ENCODE assay signal across 9 mouse cellular contexts in genomic region chr4:133014896-133015709, GRCm38 (mm10). TPM values are rescaled to one million over a fixed set of nuclear protein-coding genes. Genes with fewer than 3 reads are reported as not detected.
DNase-seq lines count a peak whose midpoint lies in the region; ATAC-seq lines count a peak whose summit lies in the region.
"Had no signal": no experiment of that assay in that cellular context is flagged by ENCODE, and none has a peak within 500 bp of the region (broad histone marks: within the 10 kb centered on the region; RNA-seq: fewer than 3 reads in every experiment).

No protein-coding gene starts in this region.

- H3K27ac ChIP-seq in kidney, embryonic 14.5 days (ENCODE audit: low read depth, low read length) = peak overlapping the region; percentile 37; the same call in 1 of the 2 replicates
- peak overlapping the region; percentile 47; the same call in 1 of the 2 replicates for H3K27ac ChIP-seq in heart, embryonic 16.5 days (ENCODE audit: low read length)
- H3K27ac ChIP-seq in midbrain, embryonic 14.5 days (replicated peaks; ENCODE audit: low read depth, low read length) = 0 out of 2 replicates have a peak overlapping the region, but pooled peaks have one; percentile 96

- H3K4me1 ChIP-seq in kidney, embryonic 14.5 days (ENCODE audit: control insufficient read depth, insufficient read depth, low read length) = peaks cover 67% of the 10 kb centered on the region
- peaks cover 53% of the 10 kb centered on the region for H3K4me1 ChIP-seq in heart, embryonic 16.5 days (ENCODE audit: control insufficient read depth, insufficient read depth, low read length)
- H3K4me1 ChIP-seq in midbrain, embryonic 14.5 days (ENCODE audit: control insufficient read depth, insufficient read depth, low read length) = peaks cover 51% of the 10 kb centered on the region

- DNase-seq in kidney, postnatal 4 days = no peak
- DNase-seq in cerebellum, adult 9-11 months = peak; percentile 77
- peak; percentile 26 for DNase-seq in midbrain, embryonic 14.5 days
- no peak for DNase-seq in thymus, postnatal 25 days
- DNase-seq in layer of hippocampus, adult 8-10 months (ENCODE audit: low spot score in 2 of 2) = no peak
- no peak for DNase-seq in thymus, postnatal 10 days (ENCODE audit: low spot score in 2 of 2)

- H3K27me3 ChIP-seq in kidney, embryonic 14.5 days (ENCODE audit: control insufficient read depth, insufficient read depth, low read length) = no peaks in the 10 kb centered on the region
- no peaks in the 10 kb centered on the region for H3K27me3 ChIP-seq in heart, embryonic 16.5 days (ENCODE audit: control insufficient read depth, insufficient read depth, low read length)
- H3K27me3 ChIP-seq in midbrain, embryonic 14.5 days (ENCODE audit: control insufficient read depth, insufficient read depth, low read length) = peaks cover 7% of the 10 kb centered on the region
- H3K27me3 ChIP-seq: Patski had no signal

- peaks cover 6% of the 10 kb centered on the region; the same call in 1 of the 2 replicates for H3K36me3 ChIP-seq in kidney, embryonic 14.5 days (ENCODE audit: control insufficient read depth, insufficient read depth, low read length)
- no peaks in the 10 kb centered on the region for H3K36me3 ChIP-seq in heart, embryonic 16.5 days (ENCODE audit: control insufficient read depth, insufficient read depth)
- H3K36me3 ChIP-seq in midbrain, embryonic 14.5 days (ENCODE audit: control insufficient read depth, insufficient read depth, low read length) = no peaks in the 10 kb centered on the region

- H3K9ac ChIP-seq in kidney, embryonic 14.5 days (ENCODE audit: low read depth, low read length) = peak overlapping the region; percentile 37; the same call in 1 of the 2 replicates
- H3K9ac ChIP-seq in heart, embryonic 16.5 days (ENCODE audit: low read length) = peak overlapping the region; percentile 27; the same call in 1 of the 2 replicates
- peak overlapping the region; percentile 37 for H3K9ac ChIP-seq in midbrain, embryonic 14.5 days (replicated peaks; ENCODE audit: low read length)

- H3K4me3 ChIP-seq in kidney, embryonic 14.5 days (ENCODE audit: low read length) = no peak overlapping the region
- no peak overlapping the region for H3K4me3 ChIP-seq in heart, embryonic 16.5 days (ENCODE audit: low read length)
- peak overlapping the region; percentile 95 for H3K4me3 ChIP-seq in midbrain, embryonic 14.5 days (replicated peaks; ENCODE audit: low read depth, low read length)

- no peaks in the 10 kb centered on the region for H3K9me3 ChIP-seq in kidney, embryonic 14.5 days (ENCODE audit: control insufficient read depth, low read length)
- H3K9me3 ChIP-seq in heart, embryonic 16.5 days (replicated peaks; ENCODE audit: control insufficient read depth, low read length) = no peaks in the 10 kb centered on the region
- H3K9me3 ChIP-seq in midbrain, embryonic 14.5 days (ENCODE audit: control insufficient read depth, low read length) = no peaks in the 10 kb centered on the region

- no peak for ATAC-seq in kidney, embryonic 14.5 days (ENCODE audit: low FRiP score, low TSS enrichment)
- no peak for ATAC-seq in heart, embryonic 16.5 days (replicated peaks; ENCODE audit: extremely low read depth, insufficient read depth, low FRiP score)
- ATAC-seq in midbrain, embryonic 14.5 days (ENCODE audit: low FRiP score, low TSS enrichment) = no peak
- ATAC-seq: Patski had no signal

- H3K4me2 ChIP-seq in kidney, embryonic 14.5 days (replicated peaks; ENCODE audit: low read depth, low read length) = peak overlapping the region; percentile 88; the same call in 1 of the 2 replicates
- H3K4me2 ChIP-seq in heart, embryonic 16.5 days (ENCODE audit: low read depth, low read length) = peak overlapping the region; percentile 18; the same call in 1 of the 2 replicates
- peak overlapping the region; percentile 98 for H3K4me2 ChIP-seq in midbrain, embryonic 14.5 days (ENCODE audit: low read length)

- 42% methylated on average over 10 of the region's 10 CpGs for WGBS in kidney, embryonic 14.5 days
- 35% methylated on average over 10 of the region's 10 CpGs for WGBS in heart, embryonic 16.5 days
- 16% methylated on average over 10 of the region's 10 CpGs for WGBS in midbrain, embryonic 14.5 days

RNA-seq across cellular contexts. Expression of gene Ahdc1, which starts 4.0 kb away (rescaled TPM):
- 11.3 and 12.1 TPM in 2 replicates for polyA plus RNA-seq in kidney, embryonic 14.5 days (2014; fragmentation: Nextera tagmentation; extraction: Ambion mirVana)
- polyA plus RNA-seq in heart, embryonic 16.5 days (2015; fragmentation: Nextera tagmentation; extraction: Ambion mirVana) = 7.1 and 7.2 TPM in 2 replicates
- polyA plus RNA-seq in midbrain, embryonic 14.5 days (2014; fragmentation: Nextera tagmentation; extraction: Ambion mirVana) = 13.0 and 15.3 TPM in 2 replicates
- total RNA-seq in layer of hippocampus, adult 8-10 months (2022) = 100 to 1,000 TPM in 3 of 4 experiments, 10 to 100 TPM in 1; 99.1 to 116 (median 106) TPM

RNA-seq across cellular contexts. Expression of gene Fgr, which starts 41.2 kb away (rescaled TPM):
- polyA plus RNA-seq in kidney, embryonic 14.5 days (2014; fragmentation: Nextera tagmentation; extraction: Ambion mirVana) = 0.23 and 0.45 TPM in 2 replicates
- polyA plus RNA-seq in heart, embryonic 16.5 days (2015; fragmentation: Nextera tagmentation; extraction: Ambion mirVana) = 0.70 and 1.4 TPM in 2 replicates
- 0.08 TPM in 1 of 2 replicates, not detected in the other for polyA plus RNA-seq in midbrain, embryonic 14.5 days (2014; fragmentation: Nextera tagmentation; extraction: Ambion mirVana)
- 1 to 10 TPM in 2 of 4 experiments, under 1 TPM in 1, not detected in 1; 0.19 to 3.9 (median 3.4) TPM for total RNA-seq in layer of hippocampus, adult 8-10 months (2022)
- polyA plus RNA-seq: Patski had no signal

Comparison
In these comparisons a context has a peak if more than half of its experiments do, and no peak if none do; other contexts are left out.
1. H3K27ac ChIP-seq: peak in every context shown above with its lines; median percentile 96 in midbrain, embryonic 14.5 days; 47 in heart, embryonic 16.5 days; 37 in kidney, embryonic 14.5 days.
2. H3K4me2 ChIP-seq: peak in every context shown above with its lines; median percentile 98 in midbrain, embryonic 14.5 days; 88 in kidney, embryonic 14.5 days; 18 in heart, embryonic 16.5 days.
3. DNase-seq: peak in cerebellum, adult 9-11 months (single experiment) and midbrain, embryonic 14.5 days (single experiment); none in kidney, postnatal 4 days (0 of 2), thymus, postnatal 25 days (single experiment), layer of hippocampus, adult 8-10 months (0 of 2) and thymus, postnatal 10 days (0 of 2).
4. Peak in every context shown above with its lines, with median percentiles within 50 percentile points of each other: H3K9ac ChIP-seq.